Mouse (Mus musculus): ENCODE measurements around the gene Pcsk2. TPM values are rescaled to one million over a fixed set of nuclear protein-coding genes. Genes with fewer than 3 reads are reported as not detected.

Pcsk2 gene
- 10.1 and 12.3 TPM in 2 replicates for polyA plus RNA-seq (2016; fragmentation: Nextera tagmentation; extraction: Ambion mirVana)

DNA sequence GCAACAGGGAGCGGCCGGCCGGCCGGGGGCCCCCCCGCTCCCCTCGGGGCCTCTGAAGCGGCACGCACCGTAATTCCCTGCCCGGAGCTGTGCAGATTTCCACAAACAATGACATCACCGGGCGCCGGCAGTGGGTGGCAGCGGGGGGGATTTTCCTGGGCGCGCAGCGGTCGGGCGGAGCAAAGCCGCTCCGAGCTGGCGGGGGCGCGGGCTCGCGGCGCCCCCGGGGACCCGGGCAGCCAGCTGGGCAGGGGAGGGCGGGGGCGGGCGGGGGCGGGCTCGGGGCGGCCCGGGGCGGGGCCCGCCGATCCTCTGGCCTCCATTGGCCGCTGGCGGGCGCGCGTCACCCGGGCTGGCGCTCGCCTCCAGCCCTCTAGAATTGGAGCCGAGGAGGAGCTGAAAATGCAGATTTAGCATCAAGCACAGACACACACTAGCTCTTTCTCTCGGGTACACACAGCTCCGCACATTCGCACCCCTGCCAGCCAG, at the start of gene Pcsk2:
Gene Pcsk2 (plus strand): TSS at position 399 of the 489 bp plus-strand sequence.
- no peaks in the 10 kb centered on the region for H3K36me3 ChIP-seq
- peak within 1 kb of the TSS; percentile 49 for H3K4me3 ChIP-seq
- H3K27ac ChIP-seq: peak within 1 kb of the TSS; percentile 50; the same call in 1 of the 2 replicates
- WGBS: under 1% methylated on average over 43 of the region's 51 CpGs
- peaks cover 27% of the 10 kb centered on the region for H3K27me3 ChIP-seq (replicated peaks)
- H3K4me2 ChIP-seq (replicated peaks): peak within 1 kb of the TSS; percentile 69
- H3K9ac ChIP-seq: peak within 1 kb of the TSS; percentile 60
- H3K9me3 ChIP-seq: no peaks in the 10 kb centered on the region
- ATAC-seq (ENCODE audit: low FRiP score, low read depth): peak; percentile 97
- peaks cover 21% of the 10 kb centered on the region for H3K4me1 ChIP-seq

DNA sequence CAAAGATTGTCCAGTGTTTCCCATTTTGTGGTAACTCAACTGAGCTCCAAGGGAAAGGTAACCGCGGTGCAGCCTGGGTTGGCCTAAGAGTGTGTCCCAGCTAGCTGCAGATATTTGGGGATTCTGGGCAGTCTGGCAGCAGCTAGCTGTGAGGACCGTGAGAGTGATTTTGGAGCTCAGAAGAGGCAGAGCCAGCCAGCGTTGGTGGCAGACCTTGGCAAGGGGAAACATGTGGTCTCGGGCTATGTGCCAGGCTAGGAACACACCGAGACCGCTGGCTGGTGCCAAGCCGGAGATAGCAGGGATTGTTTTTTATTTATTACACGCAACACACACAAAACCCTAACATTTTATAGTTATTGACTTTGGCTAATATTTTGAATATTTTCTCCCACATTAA, 45.1 kb upstream of the Pcsk2 start:
- ATAC-seq (ENCODE audit: low FRiP score, low read depth): no peak
- Histone ChIP-seq H3K4me3 (no peak overlapping the region), H3K27ac (no peak overlapping the region), H3K4me2 (replicated peaks) (no peak overlapping the region), H3K4me1 (no peaks in the 10 kb centered on the region), H3K9me3 (no peaks in the 10 kb centered on the region), H3K27me3 (replicated peaks) (no peaks in the 10 kb centered on the region), H3K36me3 (no peaks in the 10 kb centered on the region), H3K9ac (no peak overlapping the region)
- 96% methylated on average over 9 of the region's 9 CpGs for WGBS

DNA sequence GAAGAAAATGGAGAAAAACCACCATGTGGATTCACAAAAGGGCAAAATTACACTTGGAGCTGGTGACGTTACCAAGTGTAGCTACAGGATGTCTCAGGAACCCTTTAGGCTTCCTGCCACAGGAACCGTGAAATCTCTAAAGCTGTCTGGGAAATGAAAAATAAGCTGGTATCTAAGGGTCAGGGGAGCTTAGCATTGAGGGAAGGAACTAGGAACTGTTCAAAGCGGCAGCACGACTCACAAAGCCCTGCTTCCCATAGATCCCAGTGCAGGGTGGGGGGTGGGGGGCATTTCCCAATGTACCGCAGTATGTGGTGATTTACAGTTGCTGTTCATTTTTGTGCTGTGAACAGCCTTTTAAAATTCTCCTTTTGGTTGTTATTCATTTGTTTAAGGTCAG, 44.2 kb upstream of the Pcsk2 start:
- no peaks in the 10 kb centered on the region for H3K36me3 ChIP-seq
- WGBS: 53% methylated on average over 5 of the region's 5 CpGs
- no peaks in the 10 kb centered on the region for H3K4me1 ChIP-seq
- H3K27me3 ChIP-seq (replicated peaks): no peaks in the 10 kb centered on the region
- H3K9ac ChIP-seq: no peak overlapping the region
- no peak overlapping the region for H3K4me3 ChIP-seq
- no peak for ATAC-seq (ENCODE audit: low FRiP score, low read depth)
- no peaks in the 10 kb centered on the region for H3K9me3 ChIP-seq
- no peak overlapping the region for H3K27ac ChIP-seq
- no peak overlapping the region for H3K4me2 ChIP-seq (replicated peaks)

DNA sequence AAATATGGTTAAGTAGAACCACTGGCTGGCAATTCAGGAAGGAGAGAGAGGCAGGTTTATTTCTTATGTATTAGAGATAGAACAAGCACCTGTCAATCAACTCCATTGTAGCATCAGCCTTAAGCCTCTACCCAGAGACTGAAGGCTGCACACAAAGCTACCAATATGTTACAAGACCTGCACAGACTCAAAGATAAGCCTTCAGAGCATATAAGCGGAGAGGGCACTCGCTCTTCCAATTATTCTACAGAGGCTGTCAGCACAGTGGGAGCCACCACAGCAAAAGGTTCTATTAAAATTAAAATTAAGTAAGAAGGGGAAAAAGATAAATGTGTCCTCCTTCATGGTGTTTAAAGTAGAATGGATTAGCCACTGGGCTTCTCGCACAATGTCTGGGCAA, 43.8 kb upstream of the Pcsk2 start:
- H3K27me3 ChIP-seq (replicated peaks): no peaks in the 10 kb centered on the region
- H3K27ac ChIP-seq: no peak overlapping the region
- no peak for ATAC-seq (ENCODE audit: low FRiP score, low read depth)
- H3K9ac ChIP-seq: no peak overlapping the region
- H3K4me1 ChIP-seq: no peaks in the 10 kb centered on the region
- no peaks in the 10 kb centered on the region for H3K36me3 ChIP-seq
- no peaks in the 10 kb centered on the region for H3K9me3 ChIP-seq
- H3K4me2 ChIP-seq (replicated peaks): no peak overlapping the region
- 90% methylated on average over 3 of the region's 3 CpGs for WGBS
- H3K4me3 ChIP-seq: no peak overlapping the region

DNA sequence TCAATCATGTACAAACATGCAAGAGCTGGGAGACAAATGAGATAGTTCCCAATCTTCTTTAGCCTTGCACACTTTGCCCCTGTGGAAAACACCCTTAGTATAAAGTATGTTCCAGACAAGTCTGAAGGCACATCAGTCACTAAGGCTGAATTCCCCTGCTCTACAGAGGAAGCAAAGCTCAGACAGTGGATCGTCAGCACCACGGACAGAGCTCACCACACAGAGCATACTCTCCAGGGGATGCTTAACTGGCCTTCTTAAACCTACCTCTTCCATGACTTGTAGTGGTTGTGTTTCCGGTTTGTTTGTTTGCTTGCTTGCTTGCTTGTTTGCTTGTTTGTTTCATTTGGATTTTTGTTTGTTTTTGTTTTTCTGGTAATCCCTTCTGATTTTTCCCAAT, 9.5 kb upstream of the Pcsk2 start:
- H3K4me2 ChIP-seq (replicated peaks): no peak overlapping the region
- H3K36me3 ChIP-seq: no peaks in the 10 kb centered on the region
- no peaks in the 10 kb centered on the region for H3K4me1 ChIP-seq
- no peak overlapping the region for H3K9ac ChIP-seq
- no peak overlapping the region for H3K27ac ChIP-seq
- 16% methylated on average over 3 of the region's 3 CpGs for WGBS
- no peak for ATAC-seq (ENCODE audit: low FRiP score, low read depth)
- H3K4me3 ChIP-seq: no peak overlapping the region
- H3K9me3 ChIP-seq: no peaks in the 10 kb centered on the region
- H3K27me3 ChIP-seq (replicated peaks): no peaks in the 10 kb centered on the region

DNA sequence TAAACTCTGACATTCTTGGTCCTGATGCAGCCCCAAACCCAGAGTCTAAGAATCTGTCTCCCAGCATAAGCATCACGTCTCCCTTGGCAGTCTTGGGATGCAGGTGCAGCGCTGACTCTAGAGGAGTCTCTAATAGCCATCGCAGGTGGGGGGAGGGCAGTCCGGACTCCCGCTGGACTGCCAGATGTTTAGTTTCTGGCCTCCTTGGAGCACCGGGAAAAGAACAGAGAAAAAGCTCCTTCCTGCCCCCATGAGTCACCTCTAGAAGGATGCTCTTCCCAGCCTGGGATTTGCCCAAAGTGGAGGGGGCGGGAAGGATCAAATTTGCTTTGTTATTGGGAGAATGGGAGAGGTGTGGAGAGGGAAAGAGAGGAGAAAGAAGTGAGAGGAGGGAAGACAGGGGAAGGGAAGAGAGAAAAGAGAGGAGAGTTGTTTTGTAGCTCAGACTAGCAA, 631 bp upstream of the Pcsk2 start:
- peak overlapping the region; percentile 50; the same call in 1 of the 2 replicates for H3K27ac ChIP-seq
- H3K4me1 ChIP-seq: peaks cover 21% of the 10 kb centered on the region
- peak overlapping the region; percentile 60 for H3K9ac ChIP-seq
- H3K9me3 ChIP-seq: no peaks in the 10 kb centered on the region
- peak; percentile 67 for ATAC-seq (ENCODE audit: low FRiP score, low read depth)
- peaks cover 27% of the 10 kb centered on the region for H3K27me3 ChIP-seq (replicated peaks)
- under 1% methylated on average over 7 of the region's 7 CpGs for WGBS
- peak overlapping the region; percentile 69 for H3K4me2 ChIP-seq (replicated peaks)
- H3K36me3 ChIP-seq: no peaks in the 10 kb centered on the region
- H3K4me3 ChIP-seq: peak overlapping the region; percentile 49

DNA sequence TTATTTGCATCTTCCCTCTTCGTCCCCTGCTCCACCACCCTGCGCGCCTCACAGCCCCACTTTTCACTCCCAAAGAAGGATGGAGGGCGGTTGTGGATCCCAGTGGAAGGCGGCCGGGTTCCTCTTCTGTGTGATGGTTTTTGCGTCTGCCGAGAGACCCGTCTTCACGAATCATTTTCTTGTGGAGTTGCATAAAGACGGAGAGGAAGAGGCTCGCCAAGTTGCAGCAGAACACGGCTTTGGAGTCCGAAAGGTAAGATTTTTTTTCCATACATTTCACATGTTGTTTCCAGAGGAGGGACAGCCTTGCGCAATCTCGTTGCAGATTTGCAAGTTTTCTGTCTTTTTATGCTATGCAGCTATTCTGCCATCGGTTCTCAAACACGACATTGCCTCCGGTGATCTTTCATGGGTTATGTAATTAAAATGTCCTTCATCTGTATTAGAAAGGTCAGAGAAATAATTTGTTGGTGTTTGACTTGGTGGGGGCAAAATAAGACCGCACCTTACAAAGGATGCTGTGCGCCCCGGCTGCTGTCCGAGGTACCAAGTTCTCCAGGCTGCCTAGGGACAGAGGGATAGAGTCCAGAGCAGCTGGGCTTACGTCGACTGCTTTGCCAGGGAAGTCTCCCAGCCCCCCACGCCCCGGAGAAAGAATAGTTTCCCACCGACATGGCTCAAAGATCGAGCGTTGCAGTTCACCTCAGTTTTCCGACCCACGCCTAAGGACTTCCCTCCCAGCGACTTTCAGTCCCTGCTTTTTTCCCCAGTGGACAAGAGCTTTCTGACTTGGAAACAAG, 656 bp downstream of the Pcsk2 start:
- Histone ChIP-seq H3K9me3 (no peaks in the 10 kb centered on the region), H3K9ac (peak overlapping the region; percentile 60; the same call in 1 of the 2 replicates), H3K27me3 (replicated peaks) (peaks cover 27% of the 10 kb centered on the region), H3K4me1 (peaks cover 21% of the 10 kb centered on the region), H3K4me3 (peak overlapping the region; percentile 49), H3K27ac (no peak overlapping the region), H3K36me3 (no peaks in the 10 kb centered on the region), H3K4me2 (replicated peaks) (peak overlapping the region; percentile 69)
- WGBS: under 1% methylated on average over 33 of the region's 33 CpGs
- ATAC-seq (ENCODE audit: low FRiP score, low read depth): 0 out of 2 replicates have a peak, but pooled peaks have one; percentile 11

DNA sequence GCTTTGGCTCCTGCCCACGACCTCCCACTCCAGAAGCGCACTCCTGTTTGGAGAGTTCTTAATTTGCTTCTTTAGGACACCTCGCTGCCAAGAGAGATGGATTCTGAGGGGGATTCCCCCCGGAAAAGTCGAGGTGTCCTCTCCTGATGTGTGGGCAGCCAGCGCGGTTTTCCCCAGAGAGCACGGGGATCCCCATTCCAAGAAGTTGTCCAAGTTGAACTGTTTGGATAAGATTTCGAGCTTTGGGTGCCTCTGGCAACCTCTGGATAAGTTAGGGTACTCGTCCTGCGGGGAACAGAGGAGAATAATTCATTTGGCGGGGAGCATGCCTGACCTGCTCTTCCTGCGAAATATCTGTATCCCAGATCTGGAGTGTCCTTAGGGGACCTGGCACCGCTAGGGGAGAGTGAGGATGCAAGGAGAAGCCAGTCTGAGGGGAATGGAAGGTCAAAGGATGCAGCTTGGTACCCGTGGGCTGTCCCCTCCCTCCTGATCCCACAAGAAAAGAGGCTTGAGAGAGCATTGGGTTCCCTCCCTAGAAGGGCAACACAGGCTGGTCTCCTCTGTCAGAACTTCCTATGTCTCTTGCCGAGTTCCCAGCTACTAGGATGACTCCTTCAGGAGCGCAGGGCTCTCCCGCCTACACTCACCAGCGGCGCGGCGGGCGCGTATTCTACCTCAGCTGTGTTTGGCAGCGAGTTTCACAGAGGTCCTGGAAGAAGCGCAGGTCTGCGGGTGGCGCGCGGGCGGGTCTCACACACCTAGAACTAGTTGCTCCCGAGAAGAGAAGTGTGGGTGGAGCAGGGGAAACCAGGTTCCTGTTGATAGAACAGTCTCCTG, 1.5 kb downstream of the Pcsk2 start:
- WGBS: 1% methylated on average over 32 of the region's 32 CpGs
- H3K4me2 ChIP-seq (replicated peaks): peak overlapping the region; percentile 69
- no peak for ATAC-seq (ENCODE audit: low FRiP score, low read depth)
- H3K36me3 ChIP-seq: no peaks in the 10 kb centered on the region
- peaks cover 27% of the 10 kb centered on the region for H3K27me3 ChIP-seq (replicated peaks)
- H3K9ac ChIP-seq: peak overlapping the region; percentile 60
- H3K9me3 ChIP-seq: no peaks in the 10 kb centered on the region
- H3K27ac ChIP-seq: no peak overlapping the region
- peaks cover 21% of the 10 kb centered on the region for H3K4me1 ChIP-seq
- peak overlapping the region; percentile 49 for H3K4me3 ChIP-seq

DNA sequence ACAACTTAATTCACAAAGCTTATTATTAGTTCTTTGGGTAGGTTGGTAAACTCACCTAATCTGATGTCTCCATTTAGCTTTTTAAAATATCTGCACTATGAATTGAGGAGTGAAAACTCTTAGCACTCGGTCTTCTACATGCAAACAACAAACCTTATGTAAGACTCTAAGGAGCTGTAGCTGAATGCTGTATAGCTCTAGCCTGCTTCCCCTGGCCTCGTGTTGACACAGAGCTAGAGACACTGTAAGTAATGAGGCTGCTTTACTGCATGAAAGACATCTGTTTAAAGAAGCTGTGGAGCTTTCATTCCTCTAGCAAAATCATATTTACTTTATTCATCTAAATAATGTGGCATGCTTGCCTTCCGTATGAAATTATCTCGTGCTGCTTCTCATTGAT, 14.4 kb downstream of the Pcsk2 start:
- Histone ChIP-seq H3K4me1 (no peaks in the 10 kb centered on the region), H3K9ac (no peak overlapping the region), H3K36me3 (no peaks in the 10 kb centered on the region), H3K27ac (no peak overlapping the region), H3K4me2 (replicated peaks) (no peak overlapping the region), H3K27me3 (replicated peaks) (no peaks in the 10 kb centered on the region), H3K9me3 (no peaks in the 10 kb centered on the region), H3K4me3 (no peak overlapping the region)
- ATAC-seq (ENCODE audit: low FRiP score, low read depth): no peak
- WGBS: 67% methylated on average over 4 of the region's 4 CpGs

DNA sequence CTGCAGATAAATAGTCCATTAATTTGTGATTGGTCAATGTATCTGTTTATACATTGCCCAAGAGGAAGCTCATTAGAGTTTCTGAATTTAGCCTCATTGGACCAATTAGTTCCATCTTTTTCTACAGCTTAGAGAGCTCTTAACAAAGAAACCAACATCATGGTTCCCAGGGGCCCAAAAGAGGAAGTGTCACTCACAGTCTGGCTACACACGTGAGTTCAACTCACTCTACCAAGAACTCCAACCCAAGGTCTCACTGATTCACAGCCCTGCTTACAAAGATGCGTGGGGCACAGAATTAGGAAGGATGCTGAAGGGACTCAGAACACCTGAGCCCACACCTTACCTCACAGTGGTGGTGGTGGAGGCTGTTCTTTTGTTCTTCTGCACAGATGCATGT, 19.1 kb downstream of the Pcsk2 start:
- no peaks in the 10 kb centered on the region for H3K9me3 ChIP-seq
- 74% methylated on average over 2 of the region's 2 CpGs for WGBS
- H3K4me3 ChIP-seq: no peak overlapping the region
- no peak for ATAC-seq (ENCODE audit: low FRiP score, low read depth)
- no peak overlapping the region for H3K9ac ChIP-seq
- H3K4me2 ChIP-seq (replicated peaks): no peak overlapping the region
- no peaks in the 10 kb centered on the region for H3K36me3 ChIP-seq
- no peaks in the 10 kb centered on the region for H3K4me1 ChIP-seq
- no peak overlapping the region for H3K27ac ChIP-seq
- no peaks in the 10 kb centered on the region for H3K27me3 ChIP-seq (replicated peaks)

DNA sequence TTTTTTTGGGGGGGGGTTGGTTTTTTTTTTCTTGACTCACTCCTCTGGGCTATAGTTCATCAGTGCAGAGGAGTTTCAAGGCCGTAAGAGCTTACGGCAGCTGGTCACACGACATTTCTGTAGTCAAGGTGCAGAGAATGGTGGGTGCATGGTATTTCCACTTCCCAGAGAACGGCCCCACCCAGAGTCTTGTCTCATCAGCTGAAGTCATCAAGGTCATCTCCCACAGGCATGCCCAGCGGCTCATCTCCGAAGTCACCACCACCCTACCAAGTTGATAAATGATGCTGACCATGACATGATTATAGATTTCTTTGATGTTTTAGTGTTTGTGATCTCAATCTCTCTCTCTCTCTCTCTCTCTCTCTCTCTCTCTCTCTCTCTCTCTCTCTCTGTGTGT, 20.0 kb downstream of the Pcsk2 start:
- no peaks in the 10 kb centered on the region for H3K27me3 ChIP-seq (replicated peaks)
- WGBS: 86% methylated on average over 6 of the region's 6 CpGs
- no peak for ATAC-seq (ENCODE audit: low FRiP score, low read depth)
- no peaks in the 10 kb centered on the region for H3K9me3 ChIP-seq
- no peaks in the 10 kb centered on the region for H3K4me1 ChIP-seq
- H3K27ac ChIP-seq: no peak overlapping the region
- H3K9ac ChIP-seq: no peak overlapping the region
- no peak overlapping the region for H3K4me3 ChIP-seq
- no peak overlapping the region for H3K4me2 ChIP-seq (replicated peaks)
- no peaks in the 10 kb centered on the region for H3K36me3 ChIP-seq

DNA sequence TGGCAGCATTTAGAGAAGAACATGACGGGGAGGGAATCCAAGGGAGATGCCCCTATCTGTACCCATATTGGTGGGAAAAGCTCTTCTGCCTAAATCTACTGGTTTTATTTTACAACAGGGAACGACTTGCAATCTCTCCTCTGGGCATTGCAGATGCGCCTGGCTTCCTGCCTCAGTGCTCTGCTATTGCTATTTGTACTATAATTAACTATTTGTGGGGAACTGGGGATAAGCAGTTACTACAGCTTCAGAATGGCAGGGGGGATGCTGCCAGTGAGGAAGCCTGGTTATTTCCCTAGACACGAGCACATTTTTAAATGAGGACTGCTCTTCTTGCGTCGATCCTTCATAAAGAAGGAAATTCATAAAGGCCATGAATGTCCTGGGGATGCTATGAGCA, 39.4 kb downstream of the Pcsk2 start:
- no peak overlapping the region for H3K9ac ChIP-seq
- no peak overlapping the region for H3K27ac ChIP-seq
- H3K36me3 ChIP-seq: no peaks in the 10 kb centered on the region
- 74% methylated on average over 6 of the region's 6 CpGs for WGBS
- no peaks in the 10 kb centered on the region for H3K9me3 ChIP-seq
- ATAC-seq (ENCODE audit: low FRiP score, low read depth): no peak
- no peak overlapping the region for H3K4me3 ChIP-seq
- H3K27me3 ChIP-seq (replicated peaks): no peaks in the 10 kb centered on the region
- no peaks in the 10 kb centered on the region for H3K4me1 ChIP-seq
- H3K4me2 ChIP-seq (replicated peaks): no peak overlapping the region
